Mouse (Mus musculus) thymus, adult 2 months (tissue): ENCODE data around the gene Cav3.

Source experiments
- CTCF ChIP-seq: fragments of 200-500 bp; IDR thresholded peaks from 2 replicates; pipeline ENCODE4 v1.5.1; 2012; ENCODE audit warnings: mild to moderate bottlenecking, control low read depth, low read length, moderate library complexity, borderline replicate concordance; ENCODE audit not compliant: control insufficient read depth, poor library complexity, insufficient read depth; ENCODE audit errors: extremely low read depth
- POLR2A ChIP-seq: fragments of 200-500 bp; IDR thresholded peaks from 2 replicates; pipeline ENCODE4 v1.6.1; 2012; ENCODE audit warnings: mild to moderate bottlenecking, low read length, control low read depth, moderate library complexity; ENCODE audit not compliant: control insufficient read depth, poor library complexity, insufficient read depth; ENCODE audit errors: extremely low read depth

- TF ChIP-seq CTCF (no peak), POLR2A (no peak)
Observed at GRCm38 (mm10) chr6:112499456-112499855, 40.2 kb downstream of the Cav3 start.
